Mouse (Mus musculus): ENCODE measurements around the gene Olfr1015.

The Olfr1015 gene

DNA sequence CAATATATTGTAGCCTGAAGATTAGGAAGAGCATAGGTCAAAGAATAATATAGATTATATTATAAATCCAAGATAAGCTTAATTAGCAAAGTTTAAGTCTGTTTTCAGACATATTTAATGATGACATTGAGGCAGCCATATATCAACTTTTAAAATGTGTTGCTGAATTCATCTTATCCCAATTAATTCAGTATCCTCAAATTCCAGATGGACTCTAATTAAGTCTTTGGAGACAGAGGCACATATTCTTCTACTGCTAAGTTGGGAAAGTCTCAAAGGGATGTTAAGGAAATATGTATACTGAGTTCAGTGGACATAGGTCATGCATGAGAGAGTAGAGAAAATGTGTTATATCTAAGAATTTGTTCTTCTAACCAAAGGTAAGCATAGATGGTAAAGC is at the start of gene Olfr1015:
Olfr1015 (plus strand) TSS at position 301 of the 400 bp plus-strand sequence.
- DNase-seq (ENCODE audit: low read depth, low spot score), result no peak

DNA sequence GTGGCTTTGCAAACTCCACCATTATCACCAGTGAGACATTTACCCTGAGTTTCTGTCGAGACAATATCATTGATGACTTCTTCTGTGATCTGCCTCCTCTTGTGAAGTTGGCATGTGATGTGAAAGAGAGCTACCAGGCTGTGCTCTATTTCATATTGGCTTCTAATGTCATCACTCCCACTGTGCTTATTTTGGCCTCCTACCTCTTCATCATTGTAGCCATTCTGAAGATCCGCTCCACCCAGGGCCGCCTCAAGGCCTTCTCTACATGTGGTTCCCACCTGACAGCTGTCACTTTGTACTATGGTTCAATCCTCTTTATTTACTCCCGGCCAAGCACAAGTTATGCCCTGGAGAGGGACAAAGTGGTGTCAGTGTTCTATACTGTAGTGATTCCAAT is 28.0 kb upstream of the Olfr1015 start:
- DNase-seq (ENCODE audit: low read depth, low spot score), result no peak

DNA sequence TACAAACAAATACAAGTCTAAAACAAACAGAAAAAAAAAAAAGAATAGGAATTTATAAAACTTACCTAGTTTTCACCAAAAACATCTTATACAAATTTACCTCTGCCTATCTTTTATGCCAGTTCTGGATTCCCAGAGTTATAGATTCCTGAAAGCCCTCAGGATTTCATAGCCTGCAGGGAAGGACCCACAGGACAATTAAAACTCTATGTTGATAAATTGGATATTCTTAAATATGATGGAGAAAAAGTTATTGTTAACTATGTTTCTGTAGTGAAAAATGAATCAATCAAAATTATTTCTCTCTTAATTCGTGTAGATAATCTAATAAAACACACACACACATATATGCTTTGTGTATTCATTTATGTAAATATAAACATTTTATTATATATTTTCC is 19.2 kb upstream of the Olfr1015 start, which contains the start of gene Olfr1012:
Olfr1012 (minus strand) TSS at position 101 of the 400 bp plus-strand sequence.
- DNase-seq (ENCODE audit: low read depth, low spot score), result no peak

DNA sequence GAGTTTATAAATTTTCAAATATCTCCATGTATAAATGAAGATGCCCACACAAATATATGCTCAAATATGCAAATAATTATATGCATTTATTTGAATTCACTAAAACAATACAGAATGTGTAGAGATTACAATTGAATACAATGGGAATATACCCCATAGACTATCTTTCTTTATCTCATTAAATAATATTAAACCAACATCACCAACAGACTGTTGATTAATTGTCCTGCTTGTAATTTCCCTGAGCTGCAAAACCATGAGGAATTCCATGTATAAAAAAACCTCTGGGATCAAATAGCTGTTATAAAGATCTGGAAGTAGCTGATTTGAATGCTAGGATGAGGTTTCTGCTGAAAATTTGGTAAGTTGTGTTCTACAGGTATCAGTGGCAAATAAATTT is 15.0 kb upstream of the Olfr1015 start, which contains the start of gene Olfr1013:
Olfr1013 (plus strand) TSS at position 301 of the 400 bp plus-strand sequence.
- no peak for DNase-seq (ENCODE audit: low read depth, low spot score)

DNA sequence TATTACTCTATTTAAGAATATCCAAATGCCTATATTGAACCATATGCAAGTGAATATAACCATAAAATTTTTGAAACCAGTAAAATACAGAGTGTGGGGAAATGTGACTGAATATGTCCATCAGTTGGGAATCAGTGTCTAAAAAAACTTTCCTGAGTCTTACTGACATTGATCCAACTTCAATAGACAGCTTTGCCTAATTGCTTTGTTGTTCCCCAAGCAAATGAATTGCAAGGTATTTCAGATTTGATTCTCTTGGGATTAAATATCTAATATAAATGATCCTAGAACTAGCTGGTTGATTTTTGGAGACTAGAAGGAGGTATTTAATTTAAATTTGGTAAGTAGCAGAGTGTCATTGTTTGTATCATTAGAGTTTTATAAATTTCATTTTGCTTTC is 9.4 kb upstream of the Olfr1015 start, which contains the start of gene Olfr1014:
Olfr1014 (plus strand) TSS at position 301 of the 400 bp plus-strand sequence.
- no peak for DNase-seq (ENCODE audit: low read depth, low spot score)

DNA sequence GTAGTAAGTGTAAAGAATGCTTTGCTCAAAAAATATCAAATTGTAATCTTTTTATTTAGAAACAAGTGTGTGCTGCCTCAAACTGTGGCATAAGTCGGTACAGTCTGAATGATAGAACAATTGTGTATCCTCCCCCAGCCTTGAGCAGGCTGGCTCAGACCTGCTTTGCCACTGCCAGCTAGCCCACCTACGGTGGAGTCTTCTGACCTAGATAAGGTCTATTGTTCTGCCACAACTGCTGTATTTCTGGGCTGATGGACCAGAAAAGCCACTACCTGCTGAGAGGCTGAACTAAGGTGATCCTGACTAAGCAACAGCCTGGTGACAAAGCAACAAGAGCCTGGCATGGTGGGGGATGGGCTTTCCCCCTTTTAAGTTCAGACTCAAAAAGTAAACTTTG is 10.5 kb downstream of the Olfr1015 start:
- no peak for DNase-seq (ENCODE audit: low read depth, low spot score)

DNA sequence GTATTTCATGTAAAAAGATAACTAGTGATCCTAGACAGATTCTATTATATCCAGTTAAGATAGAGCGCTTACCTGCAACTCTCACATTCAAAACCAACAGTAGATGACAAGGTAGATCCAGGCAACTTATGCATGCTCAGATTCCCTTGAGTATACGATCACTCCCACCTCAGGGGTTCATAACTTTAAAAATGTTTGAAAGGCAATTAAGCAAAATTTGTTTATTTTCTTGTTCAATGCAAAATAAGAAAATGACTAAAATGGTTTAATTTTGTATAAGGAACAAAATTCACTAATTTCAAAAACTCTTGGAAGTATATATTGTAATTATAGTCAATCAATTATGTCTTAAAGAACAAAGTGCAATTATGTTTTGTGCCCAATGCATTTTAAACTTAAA is 20.6 kb downstream of the Olfr1015 start, which contains the start of gene Olfr1016:
Olfr1016 (minus strand) TSS at position 101 of the 400 bp plus-strand sequence.
- no peak for DNase-seq (ENCODE audit: low read depth, low spot score)

DNA sequence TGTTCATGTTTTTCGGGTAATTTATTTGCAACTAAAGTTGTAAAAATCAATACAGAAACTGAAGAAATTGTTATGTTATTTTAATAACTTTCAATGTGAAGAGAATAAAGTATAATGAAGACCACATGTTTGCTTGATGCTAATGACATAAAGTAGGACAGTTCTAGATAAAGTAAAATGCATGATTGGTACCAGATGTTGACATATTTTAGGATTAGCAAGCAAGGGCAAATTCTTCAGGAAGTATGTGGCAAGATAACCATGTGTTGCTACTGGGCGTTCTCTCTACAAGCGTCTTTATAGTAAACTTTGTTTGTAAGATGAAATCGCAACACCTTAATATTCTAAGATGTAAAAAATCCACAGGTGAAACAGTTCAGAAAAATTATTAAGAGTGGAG is 22.7 kb downstream of the Olfr1015 start:
- no peak for DNase-seq (ENCODE audit: low read depth, low spot score)

DNA sequence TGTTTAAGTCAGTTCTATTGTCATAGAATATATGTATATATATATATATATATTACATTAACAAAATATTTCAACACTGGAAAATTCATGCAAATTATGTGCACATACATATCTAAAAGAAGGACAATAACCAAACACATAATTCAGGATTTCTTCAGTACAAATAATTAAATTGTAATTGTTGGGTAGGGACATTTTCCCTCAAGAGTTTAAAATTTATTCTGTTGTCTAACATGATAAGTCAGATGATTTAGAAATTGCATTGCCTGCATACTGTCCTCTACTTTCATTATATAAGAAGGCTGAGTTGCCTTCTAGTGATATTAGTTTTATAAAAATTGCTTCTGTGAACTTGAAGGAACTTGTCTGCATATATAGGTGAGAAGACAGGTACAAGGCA is 36.4 kb downstream of the Olfr1015 start, which contains the start of gene Olfr1018:
Olfr1018 (plus strand) TSS at position 301 of the 400 bp plus-strand sequence.
- no peak for DNase-seq (ENCODE audit: low read depth, low spot score)

Data from A20 (cell line).